ENCODE assay signal across 15 mouse cellular contexts in the genomic region with DNA sequence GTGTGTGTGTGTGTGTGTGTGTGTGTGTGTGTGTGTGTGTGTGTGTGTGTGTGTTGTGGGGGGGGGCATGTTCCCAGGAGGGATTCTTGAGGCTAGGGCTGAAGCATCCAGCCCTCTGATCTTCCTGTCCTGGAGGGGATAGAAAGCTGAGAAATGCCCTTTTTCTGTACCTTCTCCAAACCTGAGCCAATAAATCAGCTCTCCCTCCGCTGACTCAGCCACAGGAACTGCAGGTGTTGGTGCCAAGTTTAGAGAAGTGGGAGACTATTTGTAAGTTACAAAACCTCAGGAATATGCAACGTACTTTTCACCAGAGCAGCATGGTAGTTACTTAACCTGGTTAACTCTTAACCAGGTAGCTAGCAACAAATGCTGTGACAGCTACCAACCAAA.
DNase-seq lines count a peak whose midpoint lies in the region; ATAC-seq and TF ChIP-seq lines count a peak whose summit lies in the region.
"Had no signal": no experiment of that assay in that cellular context is flagged by ENCODE, and none has a peak within 500 bp of the region (broad histone marks: within the 10 kb centered on the region; RNA-seq: fewer than 3 reads in every experiment).

No protein-coding gene starts in this region.

- no peak overlapping the region for H3K4me2 ChIP-seq in heart, embryonic 13.5 days
- H3K4me2 ChIP-seq in embryonic facial prominence, embryonic 15.5 days (replicated peaks) = no peak overlapping the region
- H3K4me2 ChIP-seq in stomach, postnatal 0 days (replicated peaks; ENCODE audit: low read depth) = no peak overlapping the region
- H3K4me2 ChIP-seq: forebrain, embryonic 12.5 days; heart, embryonic 15.5 days; lung, embryonic 14.5 days had no signal

- no peaks in the 10 kb centered on the region for H3K27me3 ChIP-seq in heart, embryonic 13.5 days (replicated peaks)
- H3K27me3 ChIP-seq in testis, adult 2 months (ENCODE audit: control insufficient read depth, insufficient read depth, low read length) = no peaks in the 10 kb centered on the region
- H3K27me3 ChIP-seq in embryonic facial prominence, embryonic 15.5 days = no peaks in the 10 kb centered on the region
- H3K27me3 ChIP-seq in stomach, postnatal 0 days (ENCODE audit: control insufficient read depth, insufficient read depth, low read length) = no peaks in the 10 kb centered on the region
- H3K27me3 ChIP-seq: forebrain, embryonic 12.5 days; heart, embryonic 15.5 days had no signal

- no peak overlapping the region for H3K9ac ChIP-seq in heart, embryonic 13.5 days
- H3K9ac ChIP-seq in embryonic facial prominence, embryonic 15.5 days = no peak overlapping the region
- H3K9ac ChIP-seq in stomach, postnatal 0 days (ENCODE audit: low read length) = no peak overlapping the region
- H3K9ac ChIP-seq: forebrain, embryonic 12.5 days; heart, embryonic 15.5 days; lung, embryonic 14.5 days had no signal

- ATAC-seq in heart, embryonic 13.5 days (ENCODE audit: extremely low read depth, insufficient number of reproducible peaks, low FRiP score, low TSS enrichment) = no peak
- ATAC-seq in embryonic facial prominence, embryonic 15.5 days (ENCODE audit: insufficient number of reproducible peaks, low FRiP score, low TSS enrichment, low read depth) = no peak
- ATAC-seq in stomach, postnatal 0 days (ENCODE audit: low FRiP score, low TSS enrichment) = no peak
- ATAC-seq: inflammation-experienced regulatory T-cells, adult 6 months had no signal

- H3K4me1 ChIP-seq in heart, embryonic 13.5 days = peaks cover 56% of the 10 kb centered on the region
- peaks cover 23% of the 10 kb centered on the region for H3K4me1 ChIP-seq in testis, adult 2 months (ENCODE audit: control insufficient read depth, insufficient read depth, low read length)
- peaks cover 42% of the 10 kb centered on the region for H3K4me1 ChIP-seq in embryonic facial prominence, embryonic 15.5 days
- 0 out of 2 replicates have a peak, but pooled peaks cover 5% of the 10 kb centered on the region for H3K4me1 ChIP-seq in stomach, postnatal 0 days (replicated peaks; ENCODE audit: control insufficient read depth, insufficient read depth)

- TF ChIP-seq CTCF in testis, adult 2 months (IDR thresholded peaks at IDR 0.05; ENCODE audit: control insufficient read depth, insufficient read depth, insufficient replicate concordance, low read depth, low read length) = no peak
- TF ChIP-seq CTCF in stomach, postnatal 0 days (IDR thresholded peaks at IDR 0.05; ENCODE audit: low read depth) = no peak
- TF ChIP-seq CTCF in left cerebral cortex, adult 2 months (IDR thresholded peaks at IDR 0.05) = no peak

- H3K27ac ChIP-seq in heart, embryonic 13.5 days (replicated peaks) = peak overlapping the region; percentile 81
- H3K27ac ChIP-seq in testis, adult 2 months (ENCODE audit: control insufficient read depth, insufficient read depth, low read depth, low read length) = peak overlapping the region; percentile 77
- H3K27ac ChIP-seq in embryonic facial prominence, embryonic 15.5 days (replicated peaks) = 0 out of 2 replicates have a peak overlapping the region, but pooled peaks have one; percentile 89
- peak overlapping the region; percentile 30; the same call in 1 of the 2 replicates for H3K27ac ChIP-seq in stomach, postnatal 0 days (replicated peaks)
- no peak overlapping the region; the same call in 1 of the 2 replicates for H3K27ac ChIP-seq in left cerebral cortex, adult 2 months

- WGBS in heart, embryonic 13.5 days = 69% methylated on average over 2 of the region's 2 CpGs
- WGBS in embryonic facial prominence, embryonic 15.5 days = 54% methylated on average over 2 of the region's 2 CpGs
- 43% methylated on average over 2 of the region's 2 CpGs for WGBS in stomach, postnatal 0 days

- H3K4me3 ChIP-seq in heart, embryonic 13.5 days = no peak overlapping the region
- H3K4me3 ChIP-seq in testis, adult 2 months (ENCODE audit: control insufficient read depth, low read depth, low read length) = no peak overlapping the region
- H3K4me3 ChIP-seq in embryonic facial prominence, embryonic 15.5 days (replicated peaks) = no peak overlapping the region
- H3K4me3 ChIP-seq in stomach, postnatal 0 days (ENCODE audit: low read depth, low read length) = no peak overlapping the region
- H3K4me3 ChIP-seq in left cerebral cortex, adult 2 months = no peak overlapping the region
- H3K4me3 ChIP-seq: forebrain, embryonic 12.5 days; heart, embryonic 15.5 days had no signal

- peaks cover 9% of the 10 kb centered on the region; the same call in 1 of the 2 replicates for H3K9me3 ChIP-seq in heart, embryonic 13.5 days
- peaks cover 4% of the 10 kb centered on the region; the same call in 1 of the 2 replicates for H3K9me3 ChIP-seq in embryonic facial prominence, embryonic 15.5 days (replicated peaks)
- no peaks in the 10 kb centered on the region for H3K9me3 ChIP-seq in stomach, postnatal 0 days (ENCODE audit: control insufficient read depth, low read length)

- no peak for DNase-seq in heart, postnatal 36 days
- no peak for DNase-seq in testis, postnatal 14 days (ENCODE audit: low spot score)
- no peak for DNase-seq in stomach, postnatal 0 days (ENCODE audit: low spot score)
- no peak for DNase-seq in left cerebral cortex, adult 2 months (ENCODE audit: extremely low spot score in 1 of 2, low spot score in 2 of 2)
- no peak for DNase-seq in urinary bladder, postnatal 4 days (ENCODE audit: low spot score in 2 of 2)
- DNase-seq: gastrocnemius, postnatal 14 days; kidney, postnatal 25 days; lung, embryonic 14.5 days; thymus, adult 18-20 months had no signal

- no peaks in the 10 kb centered on the region for H3K36me3 ChIP-seq in heart, embryonic 13.5 days
- no peaks in the 10 kb centered on the region for H3K36me3 ChIP-seq in testis, adult 2 months (ENCODE audit: control insufficient read depth, insufficient read depth, low read length)
- H3K36me3 ChIP-seq in embryonic facial prominence, embryonic 15.5 days = no peaks in the 10 kb centered on the region
- H3K36me3 ChIP-seq in stomach, postnatal 0 days (ENCODE audit: control insufficient read depth, insufficient read depth, low read length) = no peaks in the 10 kb centered on the region
- H3K36me3 ChIP-seq: forebrain, embryonic 12.5 days; heart, embryonic 15.5 days had no signal

- no peak for TF ChIP-seq POLR2A in testis, adult 2 months (IDR thresholded peaks at IDR 0.05; ENCODE audit: control insufficient read depth, low read depth, low read length)

- no peak for TF ChIP-seq EP300 in stomach, postnatal 0 days (optimal IDR thresholded peaks at IDR 0.05)

- intact Hi-C loops in heart, postnatal 36 days (cut with DNase I) = no loop called here
- intact Hi-C loops in left cerebral cortex, adult 2 months (cut with DNase I) = no loop called here
